Mouse (Mus musculus) CH12.LX (cell line): Measurements from ENCODE around the gene Ccdc150.

Experiments
- BHLHE40 ChIP-seq: IDR thresholded peaks from 2 replicates; pipeline ENCODE4 v1.6.1; 2011; ENCODE audit warnings: mild to moderate bottlenecking, low read depth, low read length, improper control_type of control experiment
- CTCF ChIP-seq, 2 experiments: IDR thresholded peaks in 1 of 2; conservative IDR thresholded peaks in 1 of 2; 2 replicates each; pipeline ENCODE4 v1.5.1; 2011 to 2012; ENCODE audit warnings: low read depth in 2 of 2, low read length in 2 of 2, improper control_type of control experiment in 1 of 2, inconsistent platforms in 1 of 2, mild to moderate bottlenecking in 1 of 2, moderate library complexity in 1 of 2
- E2F4 ChIP-seq: IDR thresholded peaks from 2 replicates; pipeline ENCODE4 v1.6.1; 2011; ENCODE audit warnings: low read depth, low read length, improper control_type of control experiment; ENCODE audit not compliant: insufficient replicate concordance
- ETS1 ChIP-seq: conservative IDR thresholded peaks from 2 replicates; pipeline ENCODE4 v1.6.1; 2012; ENCODE audit warnings: low read depth, mild to moderate bottlenecking, inconsistent platforms, low read length, improper control_type of control experiment, moderate library complexity
- MAFK ChIP-seq: IDR thresholded peaks from 2 replicates; pipeline ENCODE4 v1.6.1; 2011; ENCODE audit warnings: low read length, improper control_type of control experiment; ENCODE audit not compliant: insufficient replicate concordance

GRCm38 (mm10) chr1:54306404-54306803 lies 55.9 kb downstream of the Ccdc150 start:
- TF ChIP-seq CTCF (conservative IDR thresholded peaks at IDR 0.05 in 1 of 2, IDR thresholded peaks at IDR 0.05 in 1 of 2; ENCODE audit: low read depth in 2 of 2, low read length in 2 of 2), result no peak
- TF ChIP-seq ETS1, result no peak
- TF ChIP-seq BHLHE40, result no peak
- no peak for TF ChIP-seq MAFK
- TF ChIP-seq E2F4, result no peak
